Mouse (Mus musculus) neural tube, embryonic 11.5 days (tissue): ENCODE measurements around the gene Knl1. TPM values are rescaled to one million over a fixed set of nuclear protein-coding genes. Genes with fewer than 3 reads are reported as not detected.

ENCODE experiments used
- polyA plus RNA-seq: library from polyadenylated mRNA; unstranded; fragments of >200 nt; fragmentation: Nextera tagmentation; extraction: Ambion mirVana; gene quantifications from 2 replicates; pipeline ENCODE4 v1.2.1, GENCODE M21; 2014

Gene Knl1
- polyA plus RNA-seq, 1 experiment from 2014 or later, result 33.2 TPM

Other genes with a start within 250 kb of the Knl1 start
- gene Knstrn, start 233.1 kb upstream of the Knl1 start, polyA plus RNA-seq, result 146 TPM in 2 replicates
- 52.1 and 53.0 TPM in 2 replicates for gene Ivd, start 185.2 kb upstream of the Knl1 start, polyA plus RNA-seq
- 1.5 TPM in 2 replicates for gene Bahd1, start 146.7 kb upstream of the Knl1 start, polyA plus RNA-seq
- gene Chst14, start 120.6 kb upstream of the Knl1 start, polyA plus RNA-seq, result 23.4 and 26.0 TPM in 2 replicates
- 22.2 and 27.7 TPM in 2 replicates for gene Ccdc32, start 17.7 kb upstream of the Knl1 start, polyA plus RNA-seq
- gene Rpusd2, start 12.3 kb upstream of the Knl1 start, polyA plus RNA-seq, result 5.7 and 7.0 TPM in 2 replicates
- gene Rad51, start 65.7 kb downstream of the Knl1 start, polyA plus RNA-seq, result 56.9 and 61.4 TPM in 2 replicates
- 41.3 and 49.9 TPM in 2 replicates for gene Rmdn3, start 109.9 kb downstream of the Knl1 start, polyA plus RNA-seq
- 3.2 and 3.7 TPM in 2 replicates for gene Gchfr, start 120.7 kb downstream of the Knl1 start, polyA plus RNA-seq
- gene Gm14137, start 127.4 kb downstream of the Knl1 start, polyA plus RNA-seq, result 0.17 and 0.20 TPM in 2 replicates
- 43.0 and 52.5 TPM in 2 replicates for gene Zfyve19, start 161.5 kb downstream of the Knl1 start, polyA plus RNA-seq
- gene Dnajc17, start 161.7 kb downstream of the Knl1 start, polyA plus RNA-seq, result 19.4 and 20.3 TPM in 2 replicates
- not detected in 2 replicates for gene Ppp1r14d, start 182.8 kb downstream of the Knl1 start, polyA plus RNA-seq
- 2.7 and 2.8 TPM in 2 replicates for gene Spint1, start 190.2 kb downstream of the Knl1 start, polyA plus RNA-seq
- 2.3 and 2.4 TPM in 2 replicates for gene Rhov, start 224.2 kb downstream of the Knl1 start, polyA plus RNA-seq
- gene Vps18, start 241.6 kb downstream of the Knl1 start, polyA plus RNA-seq, result 17.4 and 17.8 TPM in 2 replicates